Mouse (Mus musculus) hindbrain, embryonic 10.5 days (tissue): ENCODE measurements around the gene Vmn2r45. TPM values are rescaled to one million over a fixed set of nuclear protein-coding genes. Genes with fewer than 3 reads are reported as not detected.
"Not testable (repeated sequence)": the region's sequence is repeated elsewhere in the genome, so short reads cannot be mapped to it uniquely, and the experiment has no call there.

Source experiments
- DNase-seq: peaks from one replicate; pipeline ENCODE4 v3.0.0-alpha.2; 2017; ENCODE audit warnings: low spot score
- H3K27ac ChIP-seq: fragments of 300-500 bp; sonication (generic); 2 replicates; pipeline ENCODE4 v1.5.1; 2016; ENCODE audit warnings: mild to moderate bottlenecking, moderate library complexity
- H3K27me3 ChIP-seq: fragments of 300-500 bp; sonication (generic); 2 replicates; pipeline ENCODE4 v1.6.1; 2016; ENCODE audit warnings: mild to moderate bottlenecking; ENCODE audit not compliant: poor library complexity, insufficient read depth, severe bottlenecking
- H3K36me3 ChIP-seq: fragments of 300-500 bp; sonication (generic); 2 replicates; pipeline ENCODE4 v1.6.1; 2016; ENCODE audit warnings: mild to moderate bottlenecking, moderate library complexity
- H3K4me1 ChIP-seq: fragments of 300-500 bp; sonication (generic); replicated peaks from 2 replicates; pipeline ENCODE4 v1.6.1; 2016; ENCODE audit warnings: mild to moderate bottlenecking
- H3K4me3 ChIP-seq: fragments of 300-500 bp; sonication (generic); 2 replicates; pipeline ENCODE4 v1.5.1; 2016; ENCODE audit warnings: mild to moderate bottlenecking, moderate library complexity
- H3K9me3 ChIP-seq: fragments of 300-500 bp; sonication (generic); 2 replicates; pipeline ENCODE4 v1.6.1; 2016; ENCODE audit warnings: mild to moderate bottlenecking, moderate library complexity
- WGBS: fragments of 180-500 bp; shearing (Covaris S2); methylation state at CpG from one replicate; pipeline ENCODE4 v1.1.7; 2016; 5-methylcytosine and 5-hydroxymethylcytosine counted together
- polyA plus RNA-seq: library from polyadenylated mRNA; unstranded; fragments of >200 nt; fragmentation: Nextera tagmentation; extraction: Ambion mirVana; gene quantifications from 2 replicates; pipeline ENCODE4 v1.2.1, GENCODE M21; 2016

The Vmn2r45 gene
- not detected in 2 replicates for polyA plus RNA-seq

DNA sequence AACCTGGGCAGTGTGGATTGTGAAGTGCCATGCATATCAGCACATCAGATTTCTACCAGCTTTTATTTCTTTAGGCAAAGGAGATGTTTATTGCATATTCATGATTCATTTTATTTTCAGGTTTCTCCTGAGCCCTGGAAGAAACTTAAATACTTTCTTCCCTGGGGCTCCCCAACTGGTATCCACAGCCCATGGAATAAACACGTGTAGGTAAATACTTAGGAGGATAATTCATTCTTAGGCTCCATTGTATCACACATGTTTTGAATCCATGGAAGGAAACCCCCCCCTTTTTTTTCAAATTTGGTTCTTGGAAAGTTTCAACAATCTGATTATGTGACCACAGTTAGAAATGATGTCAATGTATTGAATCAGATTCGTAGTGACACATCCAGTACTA is at the start of gene Vmn2r45:
Gene Vmn2r45 (minus strand): TSS at position 101 of the 400 bp plus-strand sequence.
- H3K9me3 ChIP-seq, H3K4me3 ChIP-seq, DNase-seq, H3K4me1 ChIP-seq, H3K27ac ChIP-seq, H3K36me3 ChIP-seq, H3K27me3 ChIP-seq: not testable (repeated sequence)
- 68% methylated on average over 2 of the region's 2 CpGs for whole genome bisulfite sequencing

Other genes starting within 250 kb of the Vmn2r45 start
- not detected in 2 replicates for gene Vmn2r43, start 228.5 kb downstream of the Vmn2r45 start, polyA plus RNA-seq
- not detected in 2 replicates for gene Vmn2r44, start 105.7 kb downstream of the Vmn2r45 start, polyA plus RNA-seq